Mouse (Mus musculus): Measurements from ENCODE around the gene Dip2c. TPM values are rescaled to one million over a fixed set of nuclear protein-coding genes. Genes with fewer than 3 reads are reported as not detected.

Dip2c gene
- polyA plus RNA-seq, 1 experiment from 2014 or later = 11.3 TPM

DNA sequence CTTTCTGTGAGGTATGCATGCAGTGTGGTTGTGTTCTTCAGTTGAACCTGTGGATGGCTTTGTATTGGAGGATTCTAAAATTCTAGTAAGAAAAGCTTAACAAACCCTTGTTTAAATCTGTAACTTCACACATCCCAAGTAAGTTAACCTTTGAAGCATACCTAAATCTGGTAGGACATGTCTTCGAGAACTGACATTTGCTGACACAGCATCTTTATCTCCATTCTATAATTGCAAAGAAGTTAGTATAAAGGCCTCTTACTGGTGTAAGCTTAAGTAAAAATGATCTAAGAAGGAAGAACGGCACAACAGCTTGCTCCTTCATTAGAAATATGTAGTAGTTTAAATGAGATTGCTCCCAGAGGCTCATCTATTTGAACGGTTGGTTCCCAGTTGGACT, 71.1 kb downstream of the Dip2c start:
- Histone ChIP-seq H3K9me3 (ENCODE audit: control insufficient read depth, low read length) (no peaks in the 10 kb centered on the region), H3K4me1 (ENCODE audit: control insufficient read depth, insufficient read depth, low read length) (no peaks in the 10 kb centered on the region), H3K9ac (ENCODE audit: low read length) (no peak overlapping the region), H3K27me3 (ENCODE audit: control insufficient read depth, insufficient read depth, low read length) (no peaks in the 10 kb centered on the region), H3K36me3 (ENCODE audit: control insufficient read depth, insufficient read depth, low read length) (no peaks in the 10 kb centered on the region), H3K4me2 (ENCODE audit: low read depth) (no peak overlapping the region), H3K4me3 (ENCODE audit: low read depth, low read length) (no peak overlapping the region), H3K27ac (ENCODE audit: low read depth, low read length) (no peak overlapping the region)
- DNase-seq (ENCODE audit: low spot score) = no peak
- ATAC-seq (ENCODE audit: insufficient read depth, low FRiP score, low TSS enrichment) = no peak
- WGBS = 85% methylated on average over 3 of the region's 3 CpGs

GRCm38 (mm10) chr13:9350670-9351069, 74.3 kb downstream of the Dip2c start:
- DNase-seq (ENCODE audit: low spot score) (no peak), ATAC-seq (ENCODE audit: insufficient read depth, low FRiP score, low TSS enrichment) (no peak)
- no peak overlapping the region for H3K27ac ChIP-seq (ENCODE audit: low read depth, low read length)
- H3K4me1 ChIP-seq (ENCODE audit: control insufficient read depth, insufficient read depth, low read length) = peaks cover 5% of the 10 kb centered on the region
- H3K4me2 ChIP-seq (ENCODE audit: low read depth) = no peak overlapping the region
- H3K4me3 ChIP-seq (ENCODE audit: low read depth, low read length) = no peak overlapping the region
- 90% methylated on average over 2 of the region's 2 CpGs for WGBS
- no peak overlapping the region for H3K9ac ChIP-seq (ENCODE audit: low read length)
- H3K9me3 ChIP-seq (ENCODE audit: control insufficient read depth, low read length) = no peaks in the 10 kb centered on the region
- H3K36me3 ChIP-seq (ENCODE audit: control insufficient read depth, insufficient read depth, low read length) = no peaks in the 10 kb centered on the region
- H3K27me3 ChIP-seq (ENCODE audit: control insufficient read depth, insufficient read depth, low read length) = no peaks in the 10 kb centered on the region

GRCm38 (mm10) chr13:9353890-9354289, 77.6 kb downstream of the Dip2c start:
- WGBS = 92% methylated on average over 1 of the region's 1 CpGs

DNA sequence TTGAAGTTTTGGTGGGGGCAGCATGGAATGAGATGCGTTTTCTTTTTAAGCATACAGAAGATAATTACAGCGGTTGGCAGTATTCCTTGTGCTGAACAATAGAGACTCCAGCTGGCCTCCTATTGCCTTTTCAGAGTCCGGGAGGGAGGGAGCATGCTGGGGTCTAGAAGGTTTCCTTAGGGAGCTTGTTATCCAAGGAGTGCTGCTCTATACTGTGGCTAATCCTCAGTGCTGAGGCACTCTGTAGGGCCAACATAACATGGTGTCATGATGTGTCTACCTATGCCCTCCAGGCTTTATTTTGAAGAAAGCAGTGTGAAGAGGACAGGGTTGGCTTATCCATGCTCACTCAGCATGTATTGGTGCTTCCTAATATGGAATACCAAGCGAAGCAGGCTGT, 79.0 kb downstream of the Dip2c start:
- whole genome bisulfite sequencing = 46% methylated on average over 4 of the region's 4 CpGs
- DNase-seq (ENCODE audit: low spot score) (peak; percentile 30), ATAC-seq (ENCODE audit: insufficient read depth, low FRiP score, low TSS enrichment) (peak; percentile 60; the same call in 1 of the 2 replicates)
- H3K27me3 ChIP-seq (ENCODE audit: control insufficient read depth, insufficient read depth, low read length) = no peaks in the 10 kb centered on the region
- H3K4me3 ChIP-seq (ENCODE audit: low read depth, low read length) = no peak overlapping the region
- H3K9me3 ChIP-seq (ENCODE audit: control insufficient read depth, low read length) = no peaks in the 10 kb centered on the region
- H3K4me2 ChIP-seq (ENCODE audit: low read depth) = no peak overlapping the region
- no peak overlapping the region for H3K9ac ChIP-seq (ENCODE audit: low read length)
- no peak overlapping the region for H3K27ac ChIP-seq (ENCODE audit: low read depth, low read length)
- H3K36me3 ChIP-seq (ENCODE audit: control insufficient read depth, insufficient read depth, low read length) = no peaks in the 10 kb centered on the region
- peaks cover 5% of the 10 kb centered on the region for H3K4me1 ChIP-seq (ENCODE audit: control insufficient read depth, insufficient read depth, low read length)

More at GRCm38 (mm10) chr13:9353890-9354289, 77.6 kb downstream of the Dip2c start:
- Histone ChIP-seq H3K27me3 (ENCODE audit: control insufficient read depth, insufficient read depth, low read length) (no peaks in the 10 kb centered on the region), H3K4me1 (ENCODE audit: control insufficient read depth, insufficient read depth, low read length) (peaks cover 5% of the 10 kb centered on the region), H3K9me3 (ENCODE audit: control insufficient read depth, low read length) (no peaks in the 10 kb centered on the region), H3K4me3 (ENCODE audit: low read depth, low read length) (no peak overlapping the region), H3K9ac (ENCODE audit: low read length) (no peak overlapping the region), H3K4me2 (ENCODE audit: low read depth) (no peak overlapping the region), H3K36me3 (ENCODE audit: control insufficient read depth, insufficient read depth, low read length) (no peaks in the 10 kb centered on the region), H3K27ac (ENCODE audit: low read depth, low read length) (no peak overlapping the region)
- no peak for DNase-seq (ENCODE audit: low spot score)
- ATAC-seq (ENCODE audit: insufficient read depth, low FRiP score, low TSS enrichment) = no peak

- Histone ChIP-seq H3K4me2 (ENCODE audit: low read depth) (no peak overlapping the region), H3K4me3 (ENCODE audit: low read depth, low read length) (no peak overlapping the region), H3K9ac (ENCODE audit: low read length) (no peak overlapping the region), H3K4me1 (ENCODE audit: control insufficient read depth, insufficient read depth, low read length) (no peaks in the 10 kb centered on the region), H3K9me3 (ENCODE audit: control insufficient read depth, low read length) (no peaks in the 10 kb centered on the region), H3K27me3 (ENCODE audit: control insufficient read depth, insufficient read depth, low read length) (no peaks in the 10 kb centered on the region), H3K36me3 (ENCODE audit: control insufficient read depth, insufficient read depth, low read length) (no peaks in the 10 kb centered on the region), H3K27ac (ENCODE audit: low read depth, low read length) (no peak overlapping the region)
- 84% methylated on average over 2 of the region's 2 CpGs for WGBS
- ATAC-seq (ENCODE audit: insufficient read depth, low FRiP score, low TSS enrichment) (no peak), DNase-seq (ENCODE audit: low spot score) (no peak)
Observed at GRCm38 (mm10) chr13:9361457-9361856, 85.1 kb downstream of the Dip2c start.

DNA sequence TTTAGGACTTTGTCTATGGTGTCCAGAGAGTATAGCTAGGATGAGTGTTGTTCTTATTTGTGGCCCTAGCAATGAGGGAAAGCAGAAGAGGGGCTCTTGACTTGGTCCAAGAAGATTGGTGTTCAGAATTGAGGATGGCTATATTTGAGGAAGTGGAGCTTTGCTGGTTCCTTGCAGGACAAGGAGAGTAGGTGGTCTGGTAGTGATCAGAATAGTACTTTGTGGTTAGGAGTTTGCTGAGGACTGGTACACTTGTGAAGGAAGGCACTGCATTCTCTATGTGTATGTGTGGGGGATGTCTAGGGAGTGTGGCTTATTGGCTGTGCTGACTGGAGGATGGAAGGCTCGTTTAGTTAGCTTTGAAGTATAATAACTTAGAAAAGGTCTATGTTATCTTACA, 95.1 kb downstream of the Dip2c start:
- Histone ChIP-seq H3K27me3 (ENCODE audit: control insufficient read depth, insufficient read depth, low read length) (no peaks in the 10 kb centered on the region), H3K4me2 (ENCODE audit: low read depth) (no peak overlapping the region), H3K4me1 (ENCODE audit: control insufficient read depth, insufficient read depth, low read length) (no peaks in the 10 kb centered on the region), H3K36me3 (ENCODE audit: control insufficient read depth, insufficient read depth, low read length) (no peaks in the 10 kb centered on the region), H3K27ac (ENCODE audit: low read depth, low read length) (no peak overlapping the region), H3K9me3 (ENCODE audit: control insufficient read depth, low read length) (no peaks in the 10 kb centered on the region), H3K9ac (ENCODE audit: low read length) (no peak overlapping the region), H3K4me3 (ENCODE audit: low read depth, low read length) (no peak overlapping the region)
- no peak for DNase-seq (ENCODE audit: low spot score)
- 56% methylated on average over 1 of the region's 1 CpGs for WGBS
- ATAC-seq (ENCODE audit: insufficient read depth, low FRiP score, low TSS enrichment) = no peak

DNA sequence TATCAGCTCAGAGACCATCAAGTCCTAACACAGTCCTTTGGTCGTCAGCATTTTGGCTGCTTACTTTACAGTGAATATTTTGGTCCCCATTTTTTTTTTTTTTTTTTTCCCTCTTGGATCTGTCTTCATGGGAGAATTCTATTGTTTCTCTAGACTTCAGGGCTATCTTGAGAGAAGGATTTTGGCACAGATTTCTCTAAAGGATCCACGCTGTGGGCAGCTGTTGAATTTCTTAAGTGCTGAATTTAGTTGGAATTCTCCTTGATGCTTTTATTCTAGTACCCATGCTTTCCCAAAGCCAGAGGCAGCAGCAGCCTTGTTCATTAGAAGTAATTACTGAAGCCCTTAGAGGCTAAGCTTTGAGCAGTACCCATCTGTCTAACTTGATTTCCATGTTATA, 100.8 kb downstream of the Dip2c start:
- H3K36me3 ChIP-seq (ENCODE audit: control insufficient read depth, insufficient read depth, low read length) = no peaks in the 10 kb centered on the region
- no peak overlapping the region for H3K9ac ChIP-seq (ENCODE audit: low read length)
- no peak overlapping the region for H3K27ac ChIP-seq (ENCODE audit: low read depth, low read length)
- H3K4me1 ChIP-seq (ENCODE audit: control insufficient read depth, insufficient read depth, low read length) = no peaks in the 10 kb centered on the region
- H3K4me2 ChIP-seq (ENCODE audit: low read depth) = no peak overlapping the region
- ATAC-seq (ENCODE audit: insufficient read depth, low FRiP score, low TSS enrichment) (no peak), DNase-seq (ENCODE audit: low spot score) (no peak)
- no peak overlapping the region for H3K4me3 ChIP-seq (ENCODE audit: low read depth, low read length)
- no peaks in the 10 kb centered on the region for H3K9me3 ChIP-seq (ENCODE audit: control insufficient read depth, low read length)
- no peaks in the 10 kb centered on the region for H3K27me3 ChIP-seq (ENCODE audit: control insufficient read depth, insufficient read depth, low read length)
- WGBS = 81% methylated on average over 2 of the region's 2 CpGs

DNA sequence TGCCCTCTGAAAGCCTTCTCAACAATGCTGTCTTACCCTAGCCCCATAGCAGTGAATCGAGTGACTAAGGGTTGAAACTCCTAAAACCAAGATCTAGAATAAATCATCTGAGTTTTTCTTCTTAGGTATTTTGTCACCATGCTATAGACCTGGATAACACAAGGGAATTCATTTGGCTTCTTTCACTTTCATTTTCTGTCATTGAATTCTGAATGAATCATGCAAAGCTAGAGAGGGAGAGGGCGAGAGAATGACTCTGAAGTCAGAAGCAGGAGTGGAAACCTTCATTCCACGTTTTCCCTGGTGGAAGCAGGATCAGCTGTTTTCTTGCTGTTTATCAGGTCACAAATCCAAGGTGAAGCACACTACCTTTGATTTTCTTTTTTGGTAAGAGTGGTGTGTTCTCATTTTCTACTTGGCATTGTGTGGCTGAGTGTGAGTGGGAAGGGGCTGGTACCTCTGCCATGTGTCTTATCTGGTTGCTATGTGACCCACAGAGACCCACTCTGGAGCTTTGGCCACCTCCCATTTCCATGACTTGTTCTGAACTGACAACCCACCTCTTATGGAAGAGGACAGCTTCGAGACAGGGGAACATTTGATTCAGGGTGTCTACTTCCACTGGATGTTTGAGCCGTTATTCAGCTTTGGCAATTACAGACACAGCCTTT, 104.5 kb downstream of the Dip2c start:
- Histone ChIP-seq H3K9ac (ENCODE audit: low read length) (no peak overlapping the region), H3K9me3 (ENCODE audit: control insufficient read depth, low read length) (no peaks in the 10 kb centered on the region)
- WGBS = 89% methylated on average over 5 of the region's 5 CpGs

DNA sequence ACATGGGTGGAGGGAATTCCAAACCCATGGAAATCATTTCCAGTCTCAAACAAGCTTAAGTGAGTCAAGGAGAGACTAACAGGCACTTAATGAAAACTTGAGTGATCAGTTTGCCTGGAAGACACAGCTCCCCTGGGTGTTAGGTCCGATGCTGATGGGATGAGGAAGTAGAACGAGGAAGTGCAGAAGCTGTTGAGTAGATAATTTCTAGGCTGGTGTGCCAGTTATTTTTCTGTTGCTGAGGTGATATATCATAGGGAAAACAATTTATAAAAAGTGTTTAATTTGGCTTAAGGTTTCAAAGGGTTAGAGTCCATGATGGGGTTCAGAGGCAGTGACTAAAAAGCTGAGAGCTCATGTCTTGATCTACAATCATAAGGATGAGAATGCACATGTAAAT, 111.7 kb downstream of the Dip2c start:
- H3K27me3 ChIP-seq (ENCODE audit: control insufficient read depth, insufficient read depth, low read length) = no peaks in the 10 kb centered on the region
- H3K9ac ChIP-seq (ENCODE audit: low read length) = no peak overlapping the region
- DNase-seq (ENCODE audit: low spot score) = no peak

More for the DNA sequence above, 104.5 kb downstream of the Dip2c start:
- DNase-seq (ENCODE audit: low spot score) = no peak
- H3K4me2 ChIP-seq (ENCODE audit: low read depth) = no peak overlapping the region
- ATAC-seq (ENCODE audit: insufficient read depth, low FRiP score, low TSS enrichment) = no peak
- no peaks in the 10 kb centered on the region for H3K27me3 ChIP-seq (ENCODE audit: control insufficient read depth, insufficient read depth, low read length)
- H3K4me1 ChIP-seq (ENCODE audit: control insufficient read depth, insufficient read depth, low read length) = no peaks in the 10 kb centered on the region
- H3K36me3 ChIP-seq (ENCODE audit: control insufficient read depth, insufficient read depth, low read length) = no peaks in the 10 kb centered on the region
- no peak overlapping the region for H3K27ac ChIP-seq (ENCODE audit: low read depth, low read length)
- no peak overlapping the region for H3K4me3 ChIP-seq (ENCODE audit: low read depth, low read length)

More for the DNA sequence above, 111.7 kb downstream of the Dip2c start:
- Histone ChIP-seq H3K4me1 (ENCODE audit: control insufficient read depth, insufficient read depth, low read length) (no peaks in the 10 kb centered on the region), H3K9me3 (ENCODE audit: control insufficient read depth, low read length) (no peaks in the 10 kb centered on the region), H3K27ac (ENCODE audit: low read depth, low read length) (no peak overlapping the region), H3K4me3 (ENCODE audit: low read depth, low read length) (no peak overlapping the region), H3K36me3 (ENCODE audit: control insufficient read depth, insufficient read depth, low read length) (no peaks in the 10 kb centered on the region), H3K4me2 (ENCODE audit: low read depth) (no peak overlapping the region)
- 94% methylated on average over 2 of the region's 2 CpGs for WGBS
- no peak for ATAC-seq (ENCODE audit: insufficient read depth, low FRiP score, low TSS enrichment)

Measured in neural tube, embryonic 11.5 days (tissue).